Mouse (Mus musculus): Measurements from ENCODE around the gene Tbc1d10c. TPM values are rescaled to one million over a fixed set of nuclear protein-coding genes. Genes with fewer than 3 reads are reported as not detected.

Tbc1d10c gene
- polyA plus RNA-seq, 1 experiment from 2014 or later = 1.5 TPM

GRCm38 (mm10) chr19:4169810-4170209 is 21.3 kb downstream of the Tbc1d10c start:
- H3K9ac ChIP-seq = peak overlapping the region; percentile 86
- no peaks in the 10 kb centered on the region for H3K9me3 ChIP-seq (replicated peaks)
- peaks cover 36% of the 10 kb centered on the region for H3K4me1 ChIP-seq (replicated peaks)
- 9% methylated on average over 27 of the region's 27 CpGs for WGBS
- peak; percentile 45 for ATAC-seq (ENCODE audit: insufficient number of reproducible peaks, low FRiP score)
- no peaks in the 10 kb centered on the region for H3K36me3 ChIP-seq
- no peaks in the 10 kb centered on the region for H3K27me3 ChIP-seq (replicated peaks)
- peak overlapping the region; percentile 48 for H3K4me3 ChIP-seq
- H3K27ac ChIP-seq (ENCODE audit: poor library complexity, severe bottlenecking) = peak overlapping the region; percentile 80
- H3K4me2 ChIP-seq = peak overlapping the region; percentile 83

GRCm38 (mm10) chr19:4169378-4169784 is 21.7 kb downstream of the Tbc1d10c start:
- Histone ChIP-seq H3K27ac (ENCODE audit: poor library complexity, severe bottlenecking) (peak overlapping the region; percentile 80), H3K27me3 (replicated peaks) (no peaks in the 10 kb centered on the region), H3K9me3 (replicated peaks) (no peaks in the 10 kb centered on the region), H3K4me3 (peak overlapping the region; percentile 48), H3K9ac (peak overlapping the region; percentile 86), H3K4me2 (peak overlapping the region; percentile 83), H3K36me3 (no peaks in the 10 kb centered on the region), H3K4me1 (replicated peaks) (peaks cover 36% of the 10 kb centered on the region)
- WGBS = under 1% methylated on average over 43 of the region's 43 CpGs
- ATAC-seq (ENCODE audit: insufficient number of reproducible peaks, low FRiP score) = peak; percentile 96

GRCm38 (mm10) chr19:4166678-4167476 is 24.2 kb downstream of the Tbc1d10c start:
- Histone ChIP-seq H3K4me1 (replicated peaks) (peaks cover 40% of the 10 kb centered on the region), H3K36me3 (0 out of 2 replicates have a peak, but pooled peaks cover 2% of the 10 kb centered on the region), H3K4me3 (no peak overlapping the region), H3K9ac (peak overlapping the region; percentile 1; the same call in 1 of the 2 replicates), H3K27ac (ENCODE audit: poor library complexity, severe bottlenecking) (peak overlapping the region; percentile 50), H3K9me3 (replicated peaks) (no peaks in the 10 kb centered on the region), H3K27me3 (replicated peaks) (no peaks in the 10 kb centered on the region), H3K4me2 (no peak overlapping the region)
- ATAC-seq (ENCODE audit: insufficient number of reproducible peaks, low FRiP score) = no peak
- 47% methylated on average over 9 of the region's 9 CpGs for WGBS

GRCm38 (mm10) chr19:4164721-4165120 is 26.4 kb downstream of the Tbc1d10c start:
- Histone ChIP-seq H3K9ac (0 out of 2 replicates have a peak overlapping the region, but pooled peaks have one; percentile 2), H3K27ac (ENCODE audit: poor library complexity, severe bottlenecking) (no peak overlapping the region), H3K4me1 (replicated peaks) (peaks cover 25% of the 10 kb centered on the region), H3K9me3 (replicated peaks) (no peaks in the 10 kb centered on the region), H3K4me2 (no peak overlapping the region), H3K27me3 (replicated peaks) (no peaks in the 10 kb centered on the region), H3K4me3 (no peak overlapping the region), H3K36me3 (peaks cover 20% of the 10 kb centered on the region)
- ATAC-seq (ENCODE audit: insufficient number of reproducible peaks, low FRiP score) = no peak
- 73% methylated on average over 2 of the region's 2 CpGs for WGBS

- Histone ChIP-seq H3K27ac (ENCODE audit: poor library complexity, severe bottlenecking) (no peak overlapping the region), H3K9me3 (replicated peaks) (no peaks in the 10 kb centered on the region), H3K27me3 (replicated peaks) (no peaks in the 10 kb centered on the region), H3K9ac (no peak overlapping the region), H3K36me3 (peaks cover 26% of the 10 kb centered on the region), H3K4me3 (no peak overlapping the region), H3K4me2 (no peak overlapping the region), H3K4me1 (replicated peaks) (peaks cover 24% of the 10 kb centered on the region)
- ATAC-seq (ENCODE audit: insufficient number of reproducible peaks, low FRiP score) = no peak
- 76% methylated on average over 3 of the region's 3 CpGs for WGBS
These were observed 27.0 kb downstream of the Tbc1d10c start for GRCm38 (mm10) chr19:4164100-4164499.

- peak overlapping the region; percentile 41; the same call in 1 of the 2 replicates for H3K27ac ChIP-seq (ENCODE audit: poor library complexity, severe bottlenecking)
- ATAC-seq (ENCODE audit: insufficient number of reproducible peaks, low FRiP score) = no peak
- WGBS = 39% methylated on average over 4 of the region's 4 CpGs
These were observed 27.6 kb downstream of the Tbc1d10c start for GRCm38 (mm10) chr19:4163543-4163887.

GRCm38 (mm10) chr19:4162646-4163542 is 28.2 kb downstream of the Tbc1d10c start, which contains the start of gene Rps6kb2:
Rps6kb2 (minus strand) TSS chr19:4163354.
- peak within 1 kb of the TSS; percentile 93 for H3K9ac ChIP-seq
- peak within 1 kb of the TSS; percentile 95 for H3K4me2 ChIP-seq
- no peaks in the 10 kb centered on the region for H3K27me3 ChIP-seq (replicated peaks)
- peak within 1 kb of the TSS; percentile 41 for H3K27ac ChIP-seq (ENCODE audit: poor library complexity, severe bottlenecking)
- peaks cover 38% of the 10 kb centered on the region for H3K36me3 ChIP-seq
- peak within 1 kb of the TSS; percentile 73 for H3K4me3 ChIP-seq
- H3K4me1 ChIP-seq (replicated peaks) = peaks cover 24% of the 10 kb centered on the region
- WGBS = 6% methylated on average over 42 of the region's 42 CpGs
- no peaks in the 10 kb centered on the region for H3K9me3 ChIP-seq (replicated peaks)
- ATAC-seq (ENCODE audit: insufficient number of reproducible peaks, low FRiP score) = peak; percentile 85

More at GRCm38 (mm10) chr19:4163543-4163887, 27.6 kb downstream of the Tbc1d10c start:
- peaks cover 24% of the 10 kb centered on the region for H3K4me1 ChIP-seq (replicated peaks)
- H3K4me3 ChIP-seq = peak overlapping the region; percentile 73
- H3K36me3 ChIP-seq = peaks cover 32% of the 10 kb centered on the region
- no peaks in the 10 kb centered on the region for H3K9me3 ChIP-seq (replicated peaks)
- H3K4me2 ChIP-seq = peak overlapping the region; percentile 95
- H3K27me3 ChIP-seq (replicated peaks) = no peaks in the 10 kb centered on the region
- H3K9ac ChIP-seq = peak overlapping the region; percentile 58; the same call in 1 of the 2 replicates

GRCm38 (mm10) chr19:4159049-4159448 is 32.0 kb downstream of the Tbc1d10c start:
- no peak overlapping the region for H3K9ac ChIP-seq
- no peak for ATAC-seq (ENCODE audit: insufficient number of reproducible peaks, low FRiP score)
- no peaks in the 10 kb centered on the region for H3K27me3 ChIP-seq (replicated peaks)
- H3K9me3 ChIP-seq (replicated peaks) = no peaks in the 10 kb centered on the region
- H3K27ac ChIP-seq (ENCODE audit: poor library complexity, severe bottlenecking) = no peak overlapping the region
- H3K4me1 ChIP-seq (replicated peaks) = peaks cover 22% of the 10 kb centered on the region
- H3K4me3 ChIP-seq = no peak overlapping the region
- peaks cover 63% of the 10 kb centered on the region for H3K36me3 ChIP-seq
- H3K4me2 ChIP-seq = no peak overlapping the region
- 95% methylated on average over 8 of the region's 8 CpGs for WGBS

GRCm38 (mm10) chr19:4156771-4157170 is 34.3 kb downstream of the Tbc1d10c start:
- no peak overlapping the region for H3K4me2 ChIP-seq
- no peak overlapping the region for H3K9ac ChIP-seq
- no peak overlapping the region for H3K4me3 ChIP-seq
- no peak overlapping the region for H3K27ac ChIP-seq (ENCODE audit: poor library complexity, severe bottlenecking)
- ATAC-seq (ENCODE audit: insufficient number of reproducible peaks, low FRiP score) = no peak
- peaks cover 81% of the 10 kb centered on the region for H3K36me3 ChIP-seq
- H3K9me3 ChIP-seq (replicated peaks) = no peaks in the 10 kb centered on the region
- H3K4me1 ChIP-seq (replicated peaks) = peaks cover 26% of the 10 kb centered on the region
- 92% methylated on average over 12 of the region's 12 CpGs for WGBS
- no peaks in the 10 kb centered on the region for H3K27me3 ChIP-seq (replicated peaks)

GRCm38 (mm10) chr19:4156073-4156579 is 35.0 kb downstream of the Tbc1d10c start:
- Histone ChIP-seq H3K4me2 (no peak overlapping the region), H3K4me3 (no peak overlapping the region)

More at GRCm38 (mm10) chr19:4156073-4156579, 35.0 kb downstream of the Tbc1d10c start:
- H3K4me1 ChIP-seq (replicated peaks) = peaks cover 32% of the 10 kb centered on the region
- no peaks in the 10 kb centered on the region for H3K9me3 ChIP-seq (replicated peaks)
- 0 out of 2 replicates have a peak overlapping the region, but pooled peaks have one; percentile 10 for H3K27ac ChIP-seq (ENCODE audit: poor library complexity, severe bottlenecking)
- H3K27me3 ChIP-seq (replicated peaks) = no peaks in the 10 kb centered on the region
- no peak for ATAC-seq (ENCODE audit: insufficient number of reproducible peaks, low FRiP score)
- 74% methylated on average over 20 of the region's 20 CpGs for WGBS
- no peak overlapping the region for H3K9ac ChIP-seq
- H3K36me3 ChIP-seq = peaks cover 81% of the 10 kb centered on the region

All from heart, embryonic 12.5 days (tissue).